Mouse (Mus musculus): ENCODE results near the gene Pigp. TPM values are rescaled to one million over a fixed set of nuclear protein-coding genes. Genes with fewer than 3 reads are reported as not detected.

Pigp gene
- polyA plus RNA-seq, 1 experiment from 2014 or later = 220 TPM

- Histone ChIP-seq H3K9ac (ENCODE audit: low read depth, low read length) (no peak overlapping the region), H3K27me3 (ENCODE audit: insufficient read depth, low read length) (no peaks in the 10 kb centered on the region), H3K4me2 (ENCODE audit: low read length) (no peak overlapping the region), H3K9me3 (replicated peaks; ENCODE audit: low read length) (no peaks in the 10 kb centered on the region), H3K27ac (no peak overlapping the region), H3K4me1 (replicated peaks; ENCODE audit: insufficient read depth, low read length) (no peaks in the 10 kb centered on the region), H3K4me3 (replicated peaks; ENCODE audit: low read depth, low read length) (no peak overlapping the region), H3K36me3 (ENCODE audit: insufficient read depth, low read length) (no peaks in the 10 kb centered on the region)
- TF ChIP-seq CTCF (IDR thresholded peaks at IDR 0.05; ENCODE audit: low read depth) = no peak
- no peak for ATAC-seq (replicated peaks; ENCODE audit: low FRiP score, low read depth)
- no peak for DNase-seq (ENCODE audit: low spot score)
- 92% methylated on average over 5 of the region's 5 CpGs for WGBS
Measured at GRCm38 (mm10) chr16:94314626-94315025, 57.0 kb downstream of the Pigp start.

GRCm38 (mm10) chr16:94313229-94314030 is 58.2 kb downstream of the Pigp start, which contains the start of gene Hlcs:
TSS of gene Hlcs (minus strand) at chr16:94313571.
- H3K9me3 ChIP-seq (replicated peaks; ENCODE audit: low read length) = no peaks in the 10 kb centered on the region
- peak within 1 kb of the TSS; percentile 85 for H3K9ac ChIP-seq (ENCODE audit: low read depth, low read length)
- no peaks in the 10 kb centered on the region for H3K27me3 ChIP-seq (ENCODE audit: insufficient read depth, low read length)
- no peaks in the 10 kb centered on the region for H3K36me3 ChIP-seq (ENCODE audit: insufficient read depth, low read length)
- peak within 1 kb of the TSS; percentile 65 for H3K4me2 ChIP-seq (ENCODE audit: low read length)
- peak; percentile 90 for TF ChIP-seq CTCF (IDR thresholded peaks at IDR 0.05; ENCODE audit: low read depth)
- H3K4me1 ChIP-seq (replicated peaks; ENCODE audit: insufficient read depth, low read length) = no peaks in the 10 kb centered on the region
- H3K4me3 ChIP-seq (replicated peaks; ENCODE audit: low read depth, low read length) = peak within 1 kb of the TSS; percentile 60
- under 1% methylated on average over 64 of the region's 64 CpGs for WGBS
- DNase-seq (ENCODE audit: low spot score) (peak; percentile 97), ATAC-seq (replicated peaks; ENCODE audit: low FRiP score, low read depth) (peak; percentile 92)
- H3K27ac ChIP-seq = peak within 1 kb of the TSS; percentile 99

GRCm38 (mm10) chr16:94312663-94313228 is 58.9 kb downstream of the Pigp start:
- Histone ChIP-seq H3K9me3 (replicated peaks; ENCODE audit: low read length) (no peaks in the 10 kb centered on the region), H3K9ac (ENCODE audit: low read depth, low read length) (peak overlapping the region; percentile 85), H3K27ac (peak overlapping the region; percentile 99), H3K4me2 (ENCODE audit: low read length) (peak overlapping the region; percentile 65), H3K4me3 (replicated peaks; ENCODE audit: low read depth, low read length) (peak overlapping the region; percentile 60), H3K27me3 (ENCODE audit: insufficient read depth, low read length) (no peaks in the 10 kb centered on the region), H3K36me3 (ENCODE audit: insufficient read depth, low read length) (no peaks in the 10 kb centered on the region), H3K4me1 (replicated peaks; ENCODE audit: insufficient read depth, low read length) (no peaks in the 10 kb centered on the region)
- peak; percentile 91 for ATAC-seq (replicated peaks; ENCODE audit: low FRiP score, low read depth)
- DNase-seq (ENCODE audit: low spot score) = peak; percentile 96
- TF ChIP-seq CTCF (IDR thresholded peaks at IDR 0.05; ENCODE audit: low read depth) = peak; percentile 53
- WGBS = under 1% methylated on average over 20 of the region's 20 CpGs

DNA sequence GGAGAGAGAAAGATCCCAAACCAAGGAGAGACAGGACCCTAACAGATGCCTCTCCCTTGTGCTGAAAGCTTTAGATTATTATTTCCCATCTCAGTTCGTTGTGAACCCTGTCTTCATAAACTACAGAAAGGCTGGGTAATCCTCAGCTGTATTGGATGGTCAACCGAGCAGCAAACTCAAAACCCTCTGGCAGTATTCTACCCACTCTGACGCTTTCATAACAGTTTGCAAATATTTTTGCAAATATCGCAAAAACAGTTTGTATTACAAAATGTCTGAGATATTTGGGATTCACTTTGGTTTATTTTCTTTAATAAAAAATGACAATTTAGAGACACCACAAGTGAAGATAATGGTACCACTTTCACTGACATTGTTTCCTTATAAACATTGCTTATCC is 59.7 kb downstream of the Pigp start:
- H3K4me2 ChIP-seq (ENCODE audit: low read length) = peak overlapping the region; percentile 65
- H3K27ac ChIP-seq = no peak overlapping the region
- no peak for TF ChIP-seq CTCF (IDR thresholded peaks at IDR 0.05; ENCODE audit: low read depth)
- 70% methylated on average over 4 of the region's 4 CpGs for WGBS
- H3K4me3 ChIP-seq (replicated peaks; ENCODE audit: low read depth, low read length) = peak overlapping the region; percentile 60
- no peaks in the 10 kb centered on the region for H3K27me3 ChIP-seq (ENCODE audit: insufficient read depth, low read length)
- no peak overlapping the region for H3K9ac ChIP-seq (ENCODE audit: low read depth, low read length)
- DNase-seq (ENCODE audit: low spot score) (no peak), ATAC-seq (replicated peaks; ENCODE audit: low FRiP score, low read depth) (no peak)
- no peaks in the 10 kb centered on the region for H3K9me3 ChIP-seq (replicated peaks; ENCODE audit: low read length)
- no peaks in the 10 kb centered on the region for H3K4me1 ChIP-seq (replicated peaks; ENCODE audit: insufficient read depth, low read length)
- no peaks in the 10 kb centered on the region for H3K36me3 ChIP-seq (ENCODE audit: insufficient read depth, low read length)

- H3K4me1 ChIP-seq (replicated peaks; ENCODE audit: insufficient read depth, low read length) = no peaks in the 10 kb centered on the region
- no peak overlapping the region for H3K9ac ChIP-seq (ENCODE audit: low read depth, low read length)
- H3K9me3 ChIP-seq (replicated peaks; ENCODE audit: low read length) = no peaks in the 10 kb centered on the region
- H3K4me2 ChIP-seq (ENCODE audit: low read length) = no peak overlapping the region
- no peak overlapping the region for H3K27ac ChIP-seq
- H3K27me3 ChIP-seq (ENCODE audit: insufficient read depth, low read length) = no peaks in the 10 kb centered on the region
- no peak for DNase-seq (ENCODE audit: low spot score)
- no peaks in the 10 kb centered on the region for H3K36me3 ChIP-seq (ENCODE audit: insufficient read depth, low read length)
- H3K4me3 ChIP-seq (replicated peaks; ENCODE audit: low read depth, low read length) = no peak overlapping the region
- WGBS = 74% methylated on average over 1 of the region's 1 CpGs
- TF ChIP-seq CTCF (IDR thresholded peaks at IDR 0.05; ENCODE audit: low read depth) = no peak
- no peak for ATAC-seq (replicated peaks; ENCODE audit: low FRiP score, low read depth)
Measured at GRCm38 (mm10) chr16:94311416-94311815, 60.2 kb downstream of the Pigp start.

GRCm38 (mm10) chr16:94309025-94309424 is 62.6 kb downstream of the Pigp start:
- H3K36me3 ChIP-seq (ENCODE audit: insufficient read depth, low read length) = 0 out of 2 replicates have a peak, but pooled peaks cover 4% of the 10 kb centered on the region

More at GRCm38 (mm10) chr16:94309025-94309424, 62.6 kb downstream of the Pigp start:
- no peaks in the 10 kb centered on the region for H3K27me3 ChIP-seq (ENCODE audit: insufficient read depth, low read length)
- H3K4me1 ChIP-seq (replicated peaks; ENCODE audit: insufficient read depth, low read length) = no peaks in the 10 kb centered on the region
- DNase-seq (ENCODE audit: low spot score) (no peak), ATAC-seq (replicated peaks; ENCODE audit: low FRiP score, low read depth) (no peak)
- no peaks in the 10 kb centered on the region for H3K9me3 ChIP-seq (replicated peaks; ENCODE audit: low read length)
- no peak overlapping the region for H3K27ac ChIP-seq
- no peak overlapping the region for H3K4me3 ChIP-seq (replicated peaks; ENCODE audit: low read depth, low read length)
- no peak for TF ChIP-seq CTCF (IDR thresholded peaks at IDR 0.05; ENCODE audit: low read depth)
- no peak overlapping the region for H3K4me2 ChIP-seq (ENCODE audit: low read length)
- WGBS = 89% methylated on average over 4 of the region's 4 CpGs
- H3K9ac ChIP-seq (ENCODE audit: low read depth, low read length) = no peak overlapping the region

Other genes with a start within 250 kb of the Pigp start
- gene Hlcs, start 58.3 kb downstream of the Pigp start, polyA plus RNA-seq (2015; fragmentation: Nextera tagmentation; extraction: Ambion mirVana) = 5.0 and 5.9 TPM in 2 replicates
- gene Ripply3, start 43.4 kb downstream of the Pigp start, polyA plus RNA-seq (2015; fragmentation: Nextera tagmentation; extraction: Ambion mirVana) = 14.0 and 14.9 TPM in 2 replicates
- 152 and 158 TPM in 2 replicates for gene Ttc3, start 1.2 kb downstream of the Pigp start, polyA plus RNA-seq (2015; fragmentation: Nextera tagmentation; extraction: Ambion mirVana)
- 42.3 and 48.9 TPM in 2 replicates for gene Vps26c, start 155.0 kb upstream of the Pigp start, polyA plus RNA-seq (2015; fragmentation: Nextera tagmentation; extraction: Ambion mirVana)
- 8.5 and 8.6 TPM in 2 replicates for gene Dyrk1a, start 198.2 kb upstream of the Pigp start, polyA plus RNA-seq (2015; fragmentation: Nextera tagmentation; extraction: Ambion mirVana)